Mouse (Mus musculus) limb, embryonic 14.5 days (tissue): ENCODE results near the gene Taf8. TPM values are rescaled to one million over a fixed set of nuclear protein-coding genes. Genes with fewer than 3 reads are reported as not detected.

Source experiments
- ATAC-seq: fragments of 200-750 bp; cut with Nextera tagmentation; 2 replicates; pipeline ENCODE4 v1.8.0; 2017; ENCODE audit warnings: low read depth, moderate number of reproducible peaks, moderate TSS enrichment; ENCODE audit not compliant: low FRiP score
- DNase-seq: peaks from one replicate; pipeline ENCODE4 v3.0.0-alpha.2; 2015; ENCODE audit warnings: low spot score
- H3K27ac ChIP-seq: fragments of 300-500 bp; sonication (generic); replicated peaks from 2 replicates; pipeline ENCODE4 v1.5.1; 2014; ENCODE audit warnings: low read depth, mild to moderate bottlenecking, low read length, moderate library complexity, mixed read lengths
- H3K27me3 ChIP-seq: fragments of 300-500 bp; sonication (generic); 2 replicates; pipeline ENCODE4 v1.6.1; 2014; ENCODE audit warnings: low read length, mixed read lengths; ENCODE audit not compliant: control insufficient read depth, insufficient read depth
- H3K36me3 ChIP-seq: fragments of 300-500 bp; sonication (generic); 2 replicates; pipeline ENCODE4 v1.6.1; 2014; ENCODE audit warnings: mild to moderate bottlenecking, low read length, moderate library complexity, mixed read lengths; ENCODE audit not compliant: control insufficient read depth, insufficient read depth
- H3K4me1 ChIP-seq: fragments of 300-500 bp; sonication (generic); 2 replicates; pipeline ENCODE4 v1.6.1; 2014; ENCODE audit warnings: antibody characterized with exemption, low read length, mixed read lengths; ENCODE audit not compliant: control insufficient read depth, insufficient read depth
- H3K4me2 ChIP-seq: fragments of 300-500 bp; sonication (generic); replicated peaks from 2 replicates; pipeline ENCODE4 v1.6.1; 2014; ENCODE audit warnings: low read depth, mild to moderate bottlenecking, low read length, moderate library complexity; ENCODE audit not compliant: severe bottlenecking
- H3K4me3 ChIP-seq: fragments of 300-500 bp; sonication (generic); replicated peaks from 2 replicates; pipeline ENCODE4 v1.5.1; 2014; ENCODE audit warnings: low read length
- H3K9ac ChIP-seq: fragments of 300-500 bp; sonication (generic); 2 replicates; pipeline ENCODE4 v1.6.1; 2014; ENCODE audit warnings: mild to moderate bottlenecking, low read depth, low read length, moderate library complexity; ENCODE audit not compliant: severe bottlenecking
- H3K9me3 ChIP-seq: fragments of 300-500 bp; sonication (generic); 2 replicates; pipeline ENCODE4 v1.6.1; 2016; ENCODE audit warnings: low read length; ENCODE audit not compliant: control insufficient read depth
- POLR2A ChIP-seq: fragments of 200-500 bp; IDR thresholded peaks from 2 replicates; pipeline ENCODE4 v1.8.0; 2012; ENCODE audit warnings: inconsistent platforms, mild to moderate bottlenecking, moderate library complexity, borderline replicate concordance; ENCODE audit not compliant: insufficient read depth, insufficient read length; ENCODE audit errors: extremely low read depth
- WGBS: fragments of 180-500 bp; shearing (Covaris S2); extraction: QIAGEN DNeasy Blood & Tissue Kit; methylation state at CpG from one replicate; pipeline ENCODE4 v1.1.7; 2014; 5-methylcytosine and 5-hydroxymethylcytosine counted together
- polyA plus RNA-seq, 2 experiments: library from polyadenylated mRNA; depleted of rRNA in 1 of 2; stranded (reverse) in 1 of 2; unstranded in 1 of 2; fragments of >200 nt; fragmentation: Nextera tagmentation in 1 of 2; extraction: Ambion mirVana in 1 of 2; gene quantifications; 2 replicates each; pipeline versions ENCODE4 v1.2.1 to v1.2.3; 2012 to 2014

The Taf8 gene
- polyA plus RNA-seq (2012; rRNA removed) (46.4 and 52.2 TPM in 2 replicates), polyA plus RNA-seq (2014; fragmentation: Nextera tagmentation; extraction: Ambion mirVana) (26.3 and 29.2 TPM in 2 replicates)

DNA sequence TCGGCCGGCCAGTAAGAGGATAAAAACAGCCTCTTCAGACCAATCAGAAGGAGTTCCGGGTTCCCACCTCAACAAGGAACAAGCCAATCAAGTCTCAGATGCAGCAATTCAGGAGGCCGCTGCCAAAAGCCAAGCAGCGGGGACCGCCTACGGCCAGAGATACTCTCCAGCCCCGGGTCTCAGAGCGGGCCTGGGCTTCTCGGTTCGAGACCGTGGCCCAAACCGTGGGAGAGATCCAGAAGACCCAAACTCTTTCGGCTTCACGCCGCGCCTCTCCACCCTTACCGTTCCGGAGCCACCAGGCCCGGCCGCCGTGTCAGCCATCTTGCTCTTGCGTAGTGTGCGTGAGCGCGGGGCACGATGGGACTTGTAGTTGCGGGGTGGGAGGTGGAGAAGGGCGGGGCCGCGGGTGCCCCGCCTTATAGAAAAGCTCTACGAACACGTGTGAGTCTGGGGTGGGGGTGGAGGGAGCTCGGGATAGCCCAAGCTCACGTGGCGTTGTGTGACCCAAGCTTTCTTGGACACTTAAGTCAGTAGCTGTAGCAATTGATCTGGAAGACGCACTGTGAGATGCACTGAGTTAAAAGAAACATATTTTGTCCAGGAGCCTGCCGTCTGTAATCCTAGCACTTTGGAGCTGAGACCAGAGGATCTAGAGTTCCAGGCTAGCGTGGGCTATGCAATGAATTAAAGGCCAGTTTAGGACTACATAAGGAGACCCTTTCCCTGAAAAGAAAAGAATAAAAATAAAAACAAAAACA lies at the start of gene Taf8:
TSS of gene Taf8 (minus strand) at position 347 of the 761 bp plus-strand sequence.
- WGBS = 3% methylated on average over 40 of the region's 40 CpGs
- peak; percentile 96 for ATAC-seq

DNA sequence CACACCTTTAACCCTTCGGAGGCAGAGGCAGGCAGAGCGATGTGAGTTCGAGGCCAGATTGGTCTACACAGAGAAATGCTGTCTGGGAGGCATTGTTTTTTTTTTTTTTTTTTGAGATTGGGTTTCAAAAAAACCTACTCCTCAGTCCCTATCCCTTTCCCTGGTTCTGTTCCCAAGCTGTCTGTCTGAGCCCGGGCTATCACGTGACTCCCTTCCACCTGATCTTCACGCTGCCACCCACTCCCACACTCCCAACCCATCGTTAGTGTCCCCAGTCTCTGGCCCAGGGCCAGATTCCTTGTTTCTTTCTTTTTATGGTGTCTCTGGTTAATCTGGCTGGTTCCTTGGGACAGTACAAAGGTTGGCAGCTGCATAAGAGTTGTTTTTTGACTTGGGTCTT lies 49.0 kb upstream of the Taf8 start:
- TF ChIP-seq POLR2A = no peak
- ATAC-seq = no peak

More for the DNA sequence above, at the start of gene Taf8:
- Histone ChIP-seq H3K4me1 (peaks cover 14% of the 10 kb centered on the region), H3K9ac (peak within 1 kb of the TSS; percentile 64), H3K36me3 (peaks cover 31% of the 10 kb centered on the region), H3K27ac (0 out of 2 replicates have a peak within 1 kb of the TSS, but pooled peaks have one; percentile 28), H3K4me3 (peak within 1 kb of the TSS; percentile 54), H3K9me3 (no peaks in the 10 kb centered on the region), H3K4me2 (peak within 1 kb of the TSS; percentile 90), H3K27me3 (no peaks in the 10 kb centered on the region)
- peak; percentile 83; the same call in 1 of the 2 replicates for TF ChIP-seq POLR2A
- DNase-seq = peak; percentile 94

GRCm38 (mm10) chr17:47545861-47546331 lies 43.8 kb upstream of the Taf8 start:
- Histone ChIP-seq H3K4me3 (no peak overlapping the region), H3K9ac (no peak overlapping the region), H3K27me3 (no peaks in the 10 kb centered on the region), H3K4me2 (no peak overlapping the region), H3K27ac (no peak overlapping the region), H3K9me3 (no peaks in the 10 kb centered on the region), H3K36me3 (no peaks in the 10 kb centered on the region), H3K4me1 (no peaks in the 10 kb centered on the region; the same call in 1 of the 2 replicates)
- WGBS = 68% methylated on average over 17 of the region's 17 CpGs
- TF ChIP-seq POLR2A = no peak
- DNase-seq = no peak
- ATAC-seq = no peak

More for the DNA sequence above, 49.0 kb upstream of the Taf8 start:
- 72% methylated on average over 7 of the region's 7 CpGs for WGBS
- DNase-seq = no peak
- Histone ChIP-seq H3K9ac (no peak overlapping the region), H3K27me3 (no peaks in the 10 kb centered on the region), H3K4me3 (no peak overlapping the region), H3K9me3 (no peaks in the 10 kb centered on the region), H3K27ac (no peak overlapping the region), H3K4me1 (no peaks in the 10 kb centered on the region), H3K36me3 (no peaks in the 10 kb centered on the region), H3K4me2 (no peak overlapping the region)

GRCm38 (mm10) chr17:47545154-47545553 lies 43.1 kb upstream of the Taf8 start:
- Histone ChIP-seq H3K4me2 (no peak overlapping the region), H3K4me1 (no peaks in the 10 kb centered on the region; the same call in 1 of the 2 replicates), H3K4me3 (no peak overlapping the region), H3K9me3 (no peaks in the 10 kb centered on the region), H3K36me3 (no peaks in the 10 kb centered on the region), H3K27me3 (no peaks in the 10 kb centered on the region), H3K27ac (no peak overlapping the region), H3K9ac (no peak overlapping the region)
- ATAC-seq (no peak), DNase-seq (no peak)
- TF ChIP-seq POLR2A = no peak
- WGBS = 84% methylated on average over 12 of the region's 12 CpGs

- H3K27ac ChIP-seq = no peak overlapping the region
- no peak for TF ChIP-seq POLR2A
- H3K9ac ChIP-seq = no peak overlapping the region
- no peak for ATAC-seq
- H3K4me3 ChIP-seq = no peak overlapping the region
- H3K27me3 ChIP-seq = no peaks in the 10 kb centered on the region
- H3K9me3 ChIP-seq = no peaks in the 10 kb centered on the region
- DNase-seq = no peak
- no peaks in the 10 kb centered on the region for H3K36me3 ChIP-seq
- no peaks in the 10 kb centered on the region; the same call in 1 of the 2 replicates for H3K4me1 ChIP-seq
- 80% methylated on average over 7 of the region's 7 CpGs for WGBS
- no peak overlapping the region for H3K4me2 ChIP-seq
Observed at GRCm38 (mm10) chr17:47543051-47543650, 41.1 kb upstream of the Taf8 start.
